Mouse (Mus musculus) kidney, adult 2 months (tissue): ENCODE results near the gene Tbx2.

Source experiments
- CTCF ChIP-seq: fragments of 200-500 bp; conservative IDR thresholded peaks from 2 replicates; pipeline ENCODE4 v1.5.1; 2011; ENCODE audit warnings: low read depth, mild to moderate bottlenecking, control low read depth, low read length, moderate library complexity, mixed read lengths; ENCODE audit not compliant: insufficient read depth, insufficient read length
- POLR2A ChIP-seq: fragments of 200-500 bp; IDR thresholded peaks from one replicate; pipeline ENCODE4 v1.6.1; 2011; ENCODE audit warnings: low read depth, low read length, control low read depth

DNA sequence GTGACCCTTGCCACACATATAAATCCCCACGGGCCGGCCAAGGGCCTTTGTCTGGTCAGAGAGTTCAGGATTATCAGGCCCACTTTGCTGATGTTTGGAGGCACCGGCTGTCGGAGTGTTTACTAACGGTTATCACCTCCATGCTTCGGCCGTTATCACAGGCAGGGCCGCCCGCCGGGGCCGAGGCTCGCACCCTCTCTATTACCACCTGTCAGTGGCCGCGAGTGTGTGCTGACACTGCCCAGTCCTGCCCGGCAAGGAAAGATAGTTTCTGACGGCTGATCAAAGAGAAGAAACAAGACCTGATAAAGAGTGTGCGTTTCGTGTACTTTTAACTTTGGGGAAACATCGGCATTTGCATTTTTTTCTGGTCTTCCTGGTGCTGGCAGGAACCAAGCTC is 32.5 kb upstream of the Tbx2 start:
- TF ChIP-seq CTCF = no peak
- no peak for TF ChIP-seq POLR2A
